Mouse (Mus musculus) T-helper 1 cell (primary cell): ENCODE measurements around the gene Lpar1.

Source experiments
- in situ Hi-C: fragments of 300-600 bp; cut with MboI, MseI; formaldehyde crosslinking; loops from one replicate; pipeline ENCODE4 v1.15.1; 2025; ENCODE audit warnings: high pct_unique_total_duplicates

The Lpar1 gene

DNA sequence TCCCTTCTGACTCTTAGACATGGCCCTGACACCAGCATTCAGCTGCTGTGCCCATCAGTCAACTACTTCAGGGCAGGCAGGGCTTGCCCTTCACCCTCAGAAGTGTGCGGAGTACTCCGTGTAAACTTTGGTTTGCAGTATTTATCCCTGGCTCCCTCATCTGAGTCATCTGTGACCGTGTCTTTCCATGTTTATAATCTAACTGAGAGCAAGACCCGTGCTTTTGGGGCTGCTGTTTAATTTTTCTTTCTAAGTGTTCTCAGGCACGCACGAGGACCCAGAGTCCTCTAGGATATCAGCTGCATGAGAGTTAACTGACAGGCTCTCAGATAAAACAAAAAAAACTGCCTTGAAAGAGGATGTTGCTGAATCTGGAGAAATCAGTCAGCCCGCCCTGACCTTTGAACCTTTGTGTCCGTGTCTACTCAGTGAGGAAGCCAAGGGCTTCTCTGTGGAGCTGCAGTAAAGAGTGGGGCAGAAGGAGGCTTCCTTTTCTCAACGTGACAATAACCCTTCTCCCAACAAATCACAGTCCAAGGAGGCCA is 7.7 kb downstream of the Lpar1 start:
- in situ Hi-C loops = loop anchor here (10.0 kb wide), 1 partner anchor 121 kb away; no protein-coding TSS in a partner anchor

- in situ Hi-C loops = loop anchor here (10.0 kb wide), 1 partner anchor 118 kb away; no protein-coding TSS in a partner anchor
Measured at GRCm38 (mm10) chr4:58543171-58543570, 10.5 kb downstream of the Lpar1 start.

GRCm38 (mm10) chr4:58542656-58543055 is 11.0 kb downstream of the Lpar1 start:
- in situ Hi-C loops = loop anchor here (10.0 kb wide), 1 partner anchor 118 kb away; no protein-coding TSS in a partner anchor

DNA sequence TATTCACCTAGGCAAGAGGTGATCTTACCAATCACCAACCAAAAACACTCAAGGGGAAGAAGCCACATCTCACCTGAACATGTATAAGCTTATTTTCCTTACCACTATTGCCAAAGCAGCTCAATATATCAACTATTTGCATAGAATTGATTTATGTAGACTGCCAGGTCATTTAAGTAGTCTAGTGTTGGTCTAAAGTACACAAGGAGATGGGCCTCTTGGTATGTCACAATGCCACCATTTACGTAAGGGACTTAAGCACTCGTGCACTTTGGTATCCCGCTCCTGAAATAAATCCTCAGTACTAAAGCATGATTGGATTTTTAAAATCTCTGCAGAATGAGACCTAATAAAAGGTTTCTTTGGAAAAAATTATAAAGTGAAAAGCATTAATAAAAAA is 12.9 kb downstream of the Lpar1 start:
- in situ Hi-C loops = loop anchor here (10.0 kb wide), 1 partner anchor 116 kb away; no protein-coding TSS in a partner anchor

DNA sequence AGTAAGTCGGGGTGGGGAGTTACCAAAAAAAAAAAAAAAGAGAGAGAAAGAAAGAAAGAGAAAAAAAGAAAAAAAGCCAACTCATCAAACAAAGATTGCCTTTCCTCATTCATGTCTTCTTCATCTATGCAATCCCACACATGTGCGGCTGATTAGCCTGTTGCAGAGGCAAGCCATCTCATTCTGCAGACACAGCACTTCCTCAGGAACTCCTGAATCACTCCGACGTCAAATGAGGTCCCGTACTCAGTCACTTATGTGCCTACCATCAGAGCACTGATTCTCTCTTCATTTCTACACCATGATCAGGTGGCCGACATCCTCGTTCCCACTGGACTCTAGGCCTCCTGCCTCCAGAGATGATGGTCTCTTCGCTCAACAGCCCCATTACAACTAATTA is 13.3 kb downstream of the Lpar1 start:
- in situ Hi-C loops = loop anchor here (10.0 kb wide), 1 partner anchor 116 kb away; no protein-coding TSS in a partner anchor

DNA sequence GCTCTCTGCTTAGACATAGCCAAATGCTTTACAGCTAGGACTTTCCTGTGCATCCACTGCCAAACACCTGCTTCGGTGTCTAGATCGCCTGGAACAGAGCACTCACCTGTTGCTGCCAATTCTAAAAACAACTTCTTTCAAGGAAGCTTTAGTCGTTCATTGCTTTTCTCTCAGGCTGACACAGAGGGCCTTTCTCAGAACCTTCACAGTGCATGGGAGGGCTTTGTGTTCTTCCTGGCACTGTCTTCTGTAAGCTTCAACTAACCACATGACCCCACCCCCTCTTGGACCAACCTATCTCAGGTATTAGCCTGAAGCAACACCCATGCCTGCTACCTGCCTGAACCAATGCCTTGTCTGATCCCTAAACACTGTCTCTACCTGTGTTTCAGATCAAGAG is 15.0 kb downstream of the Lpar1 start:
- in situ Hi-C loops = no loop called here

- in situ Hi-C loops = no loop called here
Measured at GRCm38 (mm10) chr4:58535754-58536153, 17.9 kb downstream of the Lpar1 start.

- in situ Hi-C loops = no loop called here
Measured at GRCm38 (mm10) chr4:58534726-58535350, 18.9 kb downstream of the Lpar1 start.

DNA sequence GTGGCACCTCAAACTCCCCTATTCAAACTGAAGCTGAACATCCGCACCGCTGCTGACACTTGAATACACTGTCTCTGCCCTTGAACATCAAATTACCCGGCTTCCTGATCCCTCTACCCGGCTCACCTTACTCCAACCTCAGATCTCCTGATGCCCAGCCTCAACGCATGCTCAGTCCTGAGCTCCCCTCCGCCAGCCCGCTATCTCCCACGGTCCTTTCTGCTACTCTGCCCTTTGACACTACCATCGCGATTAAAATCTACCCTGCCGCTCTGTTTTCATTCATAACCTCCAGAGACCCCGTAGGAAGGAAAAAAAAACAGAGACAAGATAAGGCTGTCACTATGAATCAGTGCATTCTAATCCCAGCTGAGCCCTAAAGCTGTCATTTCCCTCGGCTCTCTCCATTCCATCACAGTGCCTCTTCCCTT is 19.5 kb downstream of the Lpar1 start:
- in situ Hi-C loops = no loop called here

GRCm38 (mm10) chr4:58533519-58533918 is 20.2 kb downstream of the Lpar1 start:
- in situ Hi-C loops = no loop called here

- in situ Hi-C loops = no loop called here
Measured at GRCm38 (mm10) chr4:58532326-58532725, 21.4 kb downstream of the Lpar1 start.

GRCm38 (mm10) chr4:58530706-58531105 is 23.0 kb downstream of the Lpar1 start:
- in situ Hi-C loops = no loop called here

GRCm38 (mm10) chr4:58530279-58530678 is 23.4 kb downstream of the Lpar1 start:
- in situ Hi-C loops = no loop called here

- in situ Hi-C loops = no loop called here
Measured at GRCm38 (mm10) chr4:58527852-58528251, 25.8 kb downstream of the Lpar1 start.

DNA sequence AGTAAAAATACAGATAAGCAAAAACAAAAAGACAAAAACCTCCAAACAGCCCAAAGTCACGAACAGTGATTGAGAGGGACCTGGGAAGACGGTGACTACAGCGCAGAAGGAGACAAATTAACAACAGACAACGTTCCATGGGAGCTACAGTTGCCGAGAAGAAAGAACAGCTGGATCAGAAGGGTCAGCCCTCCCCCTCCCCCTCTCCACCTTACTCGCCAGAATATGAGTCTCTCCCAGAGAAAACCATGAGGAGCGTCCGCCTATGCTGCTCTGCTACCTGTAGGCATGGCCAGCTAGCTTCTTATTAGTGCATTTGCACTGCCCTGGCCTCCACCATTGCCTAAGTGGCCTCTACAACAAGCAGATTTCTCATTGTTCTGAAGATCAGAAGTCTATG is 32.6 kb downstream of the Lpar1 start:
- in situ Hi-C loops = no loop called here

GRCm38 (mm10) chr4:58520531-58520930 is 33.2 kb downstream of the Lpar1 start:
- in situ Hi-C loops = no loop called here

- in situ Hi-C loops = no loop called here
Measured at GRCm38 (mm10) chr4:58519891-58520290, 33.8 kb downstream of the Lpar1 start.

DNA sequence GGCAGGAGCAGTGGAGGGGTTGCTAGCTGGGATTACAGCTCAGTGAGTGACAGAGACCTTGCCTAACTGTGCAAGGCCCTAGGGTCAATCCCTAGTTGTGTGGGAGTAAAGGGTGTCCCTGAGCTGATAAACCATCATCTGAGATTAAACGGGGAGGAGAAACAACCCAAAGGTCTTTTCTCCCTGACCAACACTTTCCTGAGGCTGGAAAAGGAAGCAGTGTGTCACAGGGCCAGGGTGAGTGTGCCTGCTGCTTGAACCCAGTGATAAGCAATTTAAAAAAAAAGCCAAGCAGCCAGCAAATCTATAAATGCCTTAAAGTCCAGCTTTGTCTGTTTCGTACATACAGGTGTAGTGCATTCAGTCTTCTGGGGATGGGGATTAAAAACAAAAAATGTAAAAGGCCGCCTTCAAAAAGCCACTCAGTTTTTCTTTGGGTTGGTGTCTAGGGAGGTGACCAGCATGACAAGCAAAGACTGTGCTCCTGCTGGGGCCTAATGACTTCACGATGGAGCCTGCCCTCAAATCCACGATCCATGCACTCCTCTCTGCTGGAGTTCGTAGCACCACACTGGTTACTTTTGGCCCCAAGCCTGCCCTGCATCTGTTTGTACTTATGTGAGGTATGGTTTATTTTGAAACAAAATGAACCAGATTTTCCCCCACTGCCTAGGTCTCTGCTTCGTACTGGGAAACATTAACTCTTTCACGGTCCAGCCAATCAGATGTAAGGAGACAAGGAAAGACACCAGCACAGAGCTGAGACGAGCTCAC is 35.3 kb downstream of the Lpar1 start:
- in situ Hi-C loops = no loop called here

DNA sequence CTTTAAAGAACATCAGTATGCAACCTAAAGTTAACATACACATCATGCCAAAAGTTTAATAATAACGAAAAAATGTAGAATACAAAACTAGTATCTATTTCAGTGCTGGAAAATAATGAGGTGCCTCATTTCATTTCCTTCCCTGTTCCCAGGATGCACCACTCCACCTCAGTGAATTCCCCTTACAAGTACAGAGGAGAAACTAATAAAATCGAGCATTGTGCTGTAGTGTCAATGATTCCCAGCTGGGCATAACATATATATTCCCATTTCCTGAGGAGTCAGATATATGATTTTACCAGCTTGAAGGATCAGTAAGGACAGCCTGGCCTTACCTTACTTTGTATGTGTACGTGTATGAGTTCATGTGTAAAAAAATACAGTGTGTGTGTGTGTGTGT is 36.9 kb downstream of the Lpar1 start:
- in situ Hi-C loops = no loop called here

DNA sequence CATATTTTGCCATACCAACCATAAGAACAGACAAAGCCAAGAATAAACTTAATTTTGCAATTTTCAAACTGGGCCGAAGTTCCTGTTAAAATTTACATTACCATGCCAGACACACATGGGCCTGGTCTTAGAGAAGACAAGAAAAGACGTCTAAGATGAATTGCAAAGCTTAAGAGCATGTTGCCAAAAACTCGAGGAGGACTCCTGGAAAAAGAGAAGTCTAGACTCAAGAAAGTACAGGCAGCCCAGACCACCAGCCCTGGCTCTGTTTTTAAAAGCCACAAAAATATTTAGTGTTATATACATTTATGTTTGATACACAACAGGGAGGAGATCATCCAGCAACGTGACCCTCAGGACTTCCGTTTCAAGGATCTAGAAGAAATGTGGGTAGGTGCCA is 37.5 kb downstream of the Lpar1 start:
- in situ Hi-C loops = no loop called here

- in situ Hi-C loops = no loop called here
Measured at GRCm38 (mm10) chr4:58511554-58511953, 42.1 kb downstream of the Lpar1 start.

- in situ Hi-C loops = no loop called here
Measured at GRCm38 (mm10) chr4:58508833-58509232, 44.9 kb downstream of the Lpar1 start.

GRCm38 (mm10) chr4:58507536-58507935 is 46.2 kb downstream of the Lpar1 start:
- in situ Hi-C loops = no loop called here
